Mouse (Mus musculus) MEL (cell line): ENCODE data around the gene Sgpp1.

Source experiments
- BHLHE40 ChIP-seq: IDR thresholded peaks from 2 replicates; pipeline ENCODE4 v1.6.1; 2012; ENCODE audit warnings: low read depth, mild to moderate bottlenecking, inconsistent platforms, low read length, improper control_type of control experiment, borderline replicate concordance
- CHD1 ChIP-seq: IDR thresholded peaks from 2 replicates; pipeline ENCODE4 v1.6.1; 2012; ENCODE audit warnings: low read depth, mild to moderate bottlenecking, inconsistent platforms, low read length, improper control_type of control experiment
- CTCF ChIP-seq, 3 experiments: IDR thresholded peaks in 2 of 3; conservative IDR thresholded peaks in 1 of 3; 2 replicates each; pipeline ENCODE4 v1.5.1; 2011 to 2012; ENCODE audit warnings: low read length in 3 of 3, low read depth in 2 of 3, mild to moderate bottlenecking in 2 of 3, improper control_type of control experiment in 1 of 3, inconsistent platforms in 1 of 3, mixed read lengths in 1 of 3, moderate library complexity in 1 of 3; ENCODE audit not compliant: control insufficient read depth in 1 of 3, insufficient read depth in 1 of 3, poor library complexity in 1 of 3, severe bottlenecking in 1 of 3
- ELF1 ChIP-seq: IDR thresholded peaks from 2 replicates; pipeline ENCODE4 v1.6.1; 2014; ENCODE audit warnings: low read depth, mild to moderate bottlenecking, inconsistent platforms, low read length, improper control_type of control experiment, moderate library complexity
- EP300 ChIP-seq, 2 experiments: IDR thresholded peaks; 2 replicates each; pipeline ENCODE4 v1.6.1; 2011; ENCODE audit warnings: improper control_type of control experiment in 2 of 2, low read length in 2 of 2, low read depth in 1 of 2, mild to moderate bottlenecking in 1 of 2
- MAFK ChIP-seq: IDR thresholded peaks from 2 replicates; pipeline ENCODE4 v1.6.1; 2011; ENCODE audit warnings: low read depth, mild to moderate bottlenecking, low read length, improper control_type of control experiment, borderline replicate concordance
- MAX ChIP-seq: IDR thresholded peaks from 2 replicates; pipeline ENCODE4 v1.6.1; 2011; ENCODE audit warnings: low read length, improper control_type of control experiment
- POLR2A ChIP-seq, 2 experiments: IDR thresholded peaks; 2 replicates each; pipeline ENCODE4 v1.6.1; 2011 to 2012; ENCODE audit warnings: low read length in 2 of 2, mild to moderate bottlenecking in 2 of 2, control low read depth in 1 of 2, improper control_type of control experiment in 1 of 2, low read depth in 1 of 2, moderate library complexity in 1 of 2; ENCODE audit not compliant: control insufficient read depth in 1 of 2, insufficient read depth in 1 of 2, poor library complexity in 1 of 2
- RAD21 ChIP-seq: IDR thresholded peaks from 2 replicates; pipeline ENCODE4 v1.6.1; 2011; ENCODE audit warnings: mild to moderate bottlenecking, low read depth, low read length, improper control_type of control experiment
- SMC3 ChIP-seq: IDR thresholded peaks from 2 replicates; pipeline ENCODE4 v1.6.1; 2011; ENCODE audit warnings: low read depth, low read length, improper control_type of control experiment
- TCF12 ChIP-seq: IDR thresholded peaks from 2 replicates; pipeline ENCODE4 v1.6.1; 2014; ENCODE audit warnings: low read depth, mild to moderate bottlenecking, inconsistent platforms, low read length, improper control_type of control experiment, moderate library complexity
- USF2 ChIP-seq, 2 experiments: IDR thresholded peaks; 2 replicates each; pipeline ENCODE4 v1.6.1; 2011 to 2012; ENCODE audit warnings: improper control_type of control experiment in 2 of 2, low read length in 2 of 2, borderline replicate concordance in 1 of 2, inconsistent platforms in 1 of 2, low read depth in 1 of 2, mild to moderate bottlenecking in 1 of 2; ENCODE audit not compliant: insufficient read depth in 1 of 2
- ZMIZ1 ChIP-seq: IDR thresholded peaks from 2 replicates; pipeline ENCODE4 v1.6.1; 2012; ENCODE audit warnings: low read depth, mild to moderate bottlenecking, inconsistent platforms, low read length, improper control_type of control experiment, moderate library complexity

- TF ChIP-seq BHLHE40 = no peak
- TF ChIP-seq CTCF (IDR thresholded peaks at IDR 0.05 in 2 of 3, conservative IDR thresholded peaks at IDR 0.05 in 1 of 3; ENCODE audit: control insufficient read depth in 1 of 3, insufficient read depth in 1 of 3, low read depth in 2 of 3, low read length in 3 of 3, poor library complexity in 1 of 3, severe bottlenecking in 1 of 3) = no peak
- TF ChIP-seq SMC3 = no peak
- no peak for TF ChIP-seq ZMIZ1
- no peak for TF ChIP-seq MAFK
- TF ChIP-seq ELF1 = no peak
- no peak for TF ChIP-seq MAX
- TF ChIP-seq TCF12 = no peak
- TF ChIP-seq POLR2A (IDR thresholded peaks at IDR 0.05; ENCODE audit: control insufficient read depth in 1 of 2, insufficient read depth in 1 of 2, low read depth in 1 of 2, low read length in 2 of 2, poor library complexity in 1 of 2) = no peak
- TF ChIP-seq RAD21 = no peak
- TF ChIP-seq CHD1 = no peak
- TF ChIP-seq USF2 (IDR thresholded peaks at IDR 0.05; ENCODE audit: borderline replicate concordance in 1 of 2, insufficient read depth in 1 of 2, low read depth in 1 of 2, low read length in 2 of 2) = no peak
- TF ChIP-seq EP300 (IDR thresholded peaks at IDR 0.05; ENCODE audit: low read depth in 1 of 2, low read length in 2 of 2) = no peak
Measured at GRCm38 (mm10) chr12:75721941-75722340, 13.6 kb downstream of the Sgpp1 start.
